Mouse (Mus musculus) cerebellum, postnatal 10 days (tissue): ENCODE measurements around the gene Olfr146.

Source experiments
- DNase-seq, 2 experiments: peaks; one replicate each; pipeline ENCODE4 v3.0.0; 2021; ENCODE audit warnings: mixed read lengths in 2 of 2

Olfr146 gene

GRCm38 (mm10) chr9:39023277-39023676 is at the start of gene Olfr146:
Gene Olfr146 (minus strand): TSS chr9:39023377.
- DNase-seq = no peak

- no peak for DNase-seq
Measured at GRCm38 (mm10) chr9:39064851-39065250, 41.7 kb upstream of the Olfr146 start, which contains the start of gene Olfr937. Gene Olfr937 (minus strand): TSS chr9:39064951.

DNA sequence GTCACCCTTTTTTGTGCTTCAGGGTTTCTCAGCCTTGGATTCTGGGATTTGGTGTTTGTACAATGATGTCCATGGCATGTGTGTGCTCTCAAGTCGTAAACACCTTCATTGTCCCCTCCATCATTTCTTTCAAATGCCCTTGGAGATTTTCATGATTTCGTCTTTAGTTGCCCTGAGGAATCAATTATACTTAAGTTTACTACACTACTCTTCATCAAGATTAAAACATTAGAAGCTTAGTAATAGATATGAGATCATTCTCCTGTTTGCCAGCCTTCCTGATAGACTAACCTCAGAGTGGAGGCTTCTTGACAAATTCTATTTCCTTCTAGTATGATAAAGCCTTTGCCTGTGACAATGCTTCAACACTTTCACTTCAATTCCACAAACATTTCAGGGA is 23.6 kb downstream of the Olfr146 start, which contains the start of gene Olfr935:
TSS of gene Olfr935 (minus strand) at position 101 of the 400 bp plus-strand sequence.
- DNase-seq = no peak

- no peak for DNase-seq
Measured at GRCm38 (mm10) chr9:38988215-38988614, 35.0 kb downstream of the Olfr146 start, which contains the start of gene Olfr934. Gene Olfr934 (minus strand): TSS chr9:38988315.

GRCm38 (mm10) chr9:38972013-38972412 is 51.2 kb downstream of the Olfr146 start, which contains the start of gene Olfr933:
Gene Olfr933 (plus strand): TSS chr9:38972313.
- DNase-seq = no peak
